Mouse (Mus musculus): Measurements from ENCODE around the gene Cacng6. TPM values are rescaled to one million over a fixed set of nuclear protein-coding genes. Genes with fewer than 3 reads are reported as not detected.
A peak's percentile ranks its signal among the peaks of the same experiment; 100 is the strongest.

The Cacng6 gene
- polyA plus RNA-seq, 1 experiment from 2014 or later = 0.09 TPM

Small RNAs within 50 kb of the gene (microRNA-seq; reads per million reads assigned to microRNA genes)
- 39.2 reads per million, percentile 45 among the genes with 10 or more reads in this experiment for gene Gm23450

Other genes starting within 250 kb of the Cacng6 start
- not detected in 2 replicates for gene Nlrp12, start 174.5 kb upstream of the Cacng6 start, polyA plus RNA-seq (2014; fragmentation: Nextera tagmentation; extraction: Ambion mirVana)
- 19.8 and 23.6 TPM in 2 replicates for gene Myadm, start 135.1 kb upstream of the Cacng6 start, polyA plus RNA-seq (2014; fragmentation: Nextera tagmentation; extraction: Ambion mirVana)
- 0.43 and 1.2 TPM in 2 replicates for gene Prkcg, start 135.0 kb upstream of the Cacng6 start, polyA plus RNA-seq (2014; fragmentation: Nextera tagmentation; extraction: Ambion mirVana)
- gene Cacng7, start 91.2 kb upstream of the Cacng6 start, polyA plus RNA-seq (2014; fragmentation: Nextera tagmentation; extraction: Ambion mirVana) = 3.3 and 3.8 TPM in 2 replicates
- gene Cacng8, start 33.5 kb upstream of the Cacng6 start, polyA plus RNA-seq (2014; fragmentation: Nextera tagmentation; extraction: Ambion mirVana) = 8.6 and 11.1 TPM in 2 replicates
- gene Tarm1, start 78.4 kb downstream of the Cacng6 start, polyA plus RNA-seq (2014; fragmentation: Nextera tagmentation; extraction: Ambion mirVana) = not detected in 2 replicates
- 0.13 and 0.23 TPM in 2 replicates for gene Oscar, start 192.0 kb downstream of the Cacng6 start, polyA plus RNA-seq (2014; fragmentation: Nextera tagmentation; extraction: Ambion mirVana)
- 424 and 576 TPM in 2 replicates for gene Ndufa3, start 193.2 kb downstream of the Cacng6 start, polyA plus RNA-seq (2014; fragmentation: Nextera tagmentation; extraction: Ambion mirVana)
- 31.3 and 34.8 TPM in 2 replicates for gene Tfpt, start 205.7 kb downstream of the Cacng6 start, polyA plus RNA-seq (2014; fragmentation: Nextera tagmentation; extraction: Ambion mirVana)
- gene Prpf31, start 205.8 kb downstream of the Cacng6 start, polyA plus RNA-seq (2014; fragmentation: Nextera tagmentation; extraction: Ambion mirVana) = 99.7 and 102 TPM in 2 replicates
- gene Cnot3, start 221.1 kb downstream of the Cacng6 start, polyA plus RNA-seq (2014; fragmentation: Nextera tagmentation; extraction: Ambion mirVana) = 40.5 and 44.2 TPM in 2 replicates
- gene Leng1, start 241.6 kb downstream of the Cacng6 start, polyA plus RNA-seq (2014; fragmentation: Nextera tagmentation; extraction: Ambion mirVana) = 10.2 and 12.3 TPM in 2 replicates